Mouse (Mus musculus): Measurements from ENCODE around the gene Zc2hc1c.

DNA sequence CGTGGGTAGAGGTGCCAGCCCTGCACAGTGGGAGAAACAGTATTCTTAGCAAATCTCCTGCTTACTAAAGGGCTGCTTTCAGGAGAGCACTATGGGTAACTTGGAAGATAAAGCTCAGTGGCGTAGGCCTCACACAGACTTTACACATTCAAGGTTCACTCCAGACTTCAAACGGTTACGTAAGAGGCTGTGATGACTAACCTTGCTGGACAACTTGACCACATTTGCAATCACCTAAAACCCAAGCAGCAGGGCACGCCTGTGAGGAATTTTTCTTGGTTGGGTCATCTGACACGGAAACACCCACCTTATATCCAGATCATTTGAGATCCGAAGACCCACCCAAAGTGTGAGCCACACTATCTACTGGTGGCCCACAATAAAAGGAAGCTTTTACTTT lies 41.8 kb downstream of the Zc2hc1c start:
- TF ChIP-seq POLR2A (IDR thresholded peaks at IDR 0.05; ENCODE audit: insufficient read depth, low read length) (no peak), CTCF (IDR thresholded peaks at IDR 0.05; ENCODE audit: low read depth, low read length) (no peak)
